Mouse (Mus musculus) B cell, adult 2 months (primary cell): ENCODE measurements around the gene Wrap73.
A peak's percentile ranks its signal among the peaks of the same experiment; 100 is the strongest.

ENCODE experiments used
- DNase-seq, 2 experiments: peaks; one replicate each; pipeline ENCODE4 v3.0.0; 2022

The Wrap73 gene

DNA sequence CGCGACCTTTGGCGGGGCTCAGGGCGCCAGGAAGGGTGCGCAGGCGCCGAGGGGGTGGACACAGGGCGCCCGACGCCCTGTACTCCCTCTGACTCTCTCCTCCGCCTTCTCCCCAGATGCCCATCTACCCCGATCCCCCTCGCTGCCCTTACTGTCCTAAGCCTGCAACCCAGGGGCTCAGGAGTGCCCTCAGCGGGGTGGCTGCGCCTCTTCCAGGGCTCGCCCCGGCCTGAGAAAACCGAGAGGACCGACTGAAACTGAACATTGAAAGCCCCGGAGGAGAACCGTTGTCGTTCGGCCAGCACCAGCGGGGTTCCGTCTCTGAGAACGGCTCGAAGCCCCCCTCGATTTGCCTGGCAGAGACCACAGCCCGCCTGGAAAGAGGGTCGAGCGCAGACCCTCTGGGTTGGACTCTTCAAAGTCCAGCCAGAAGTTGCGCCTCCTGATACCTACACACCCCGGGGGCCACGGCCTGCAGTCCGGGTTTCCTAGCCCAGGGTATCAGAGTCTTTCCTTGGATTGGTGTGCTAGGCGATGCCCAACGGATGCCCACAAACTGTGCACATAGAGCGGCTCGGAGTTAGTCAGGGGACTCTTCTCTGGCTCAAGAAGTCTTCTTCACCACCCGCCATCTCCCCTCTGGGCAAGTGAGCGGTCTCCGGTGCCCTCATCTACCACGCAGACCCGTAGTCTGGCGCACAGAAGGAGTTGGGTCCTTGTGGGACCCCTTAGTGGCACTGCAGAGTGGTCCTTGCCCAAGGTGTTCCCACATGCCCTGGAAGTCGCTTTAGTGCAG is 1.8 kb upstream of the Wrap73 start:
- peak; percentile 35 to 53 for DNase-seq

DNA sequence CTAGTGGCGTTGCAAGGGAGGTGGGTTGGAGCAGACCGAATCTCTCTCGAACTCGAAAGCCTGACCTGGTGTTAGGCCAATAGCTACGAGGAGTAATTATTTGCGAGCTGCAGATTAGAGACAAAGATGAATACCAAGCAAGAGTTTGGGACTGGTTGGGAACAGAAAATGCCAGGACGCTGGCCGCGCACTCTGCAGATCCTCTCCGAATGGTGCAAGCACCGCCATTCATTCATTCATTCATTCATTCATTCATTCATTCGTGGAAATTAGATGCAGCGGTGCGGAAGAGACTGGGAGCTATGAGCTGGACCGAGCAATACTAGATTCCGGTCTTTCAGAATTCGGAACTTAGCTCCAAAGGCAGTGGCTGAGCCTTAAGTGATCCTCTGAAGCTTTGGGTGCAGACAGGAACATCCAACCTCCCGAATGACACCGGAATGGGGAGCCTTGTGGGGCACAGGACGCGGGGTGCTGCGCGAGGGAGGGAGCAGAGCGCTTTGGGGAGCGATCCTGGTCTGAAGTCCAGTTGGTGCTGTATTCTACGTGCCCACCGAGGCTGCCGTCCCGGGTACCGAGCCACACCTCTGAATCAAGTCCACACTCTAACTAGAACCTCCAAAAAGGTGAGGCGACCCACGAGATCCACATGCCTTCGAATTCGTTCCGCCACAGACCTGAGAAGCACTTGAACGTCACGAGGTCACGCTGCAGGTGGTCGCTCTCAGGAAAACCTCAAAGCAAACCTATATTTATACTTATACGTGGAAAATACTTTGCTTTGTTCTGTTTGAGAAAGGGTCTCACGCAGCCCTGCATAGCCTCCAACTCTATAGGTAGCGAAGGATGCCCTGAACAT is 934 bp upstream of the Wrap73 start:
- DNase-seq, result peak; percentile 20 to 33

DNA sequence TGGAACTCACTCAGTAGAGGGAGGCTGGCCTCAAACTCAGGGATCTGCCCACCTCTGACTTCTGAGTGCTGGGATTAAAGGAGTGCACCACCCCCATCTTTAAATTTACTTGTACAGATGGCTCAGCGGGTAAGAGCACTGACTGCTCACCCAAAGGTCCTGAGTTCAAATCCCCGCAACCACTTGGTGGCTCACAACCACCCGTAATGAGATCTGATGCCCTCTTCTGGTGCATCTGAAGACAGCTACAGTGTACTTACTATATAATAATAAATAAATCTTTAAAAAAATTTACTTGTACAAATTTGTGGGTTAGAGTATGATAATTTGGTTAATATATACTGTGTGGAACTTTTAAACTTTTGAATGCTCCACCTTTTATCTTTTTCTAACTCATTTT is 2.5 kb downstream of the Wrap73 start:
- no peak for DNase-seq

DNA sequence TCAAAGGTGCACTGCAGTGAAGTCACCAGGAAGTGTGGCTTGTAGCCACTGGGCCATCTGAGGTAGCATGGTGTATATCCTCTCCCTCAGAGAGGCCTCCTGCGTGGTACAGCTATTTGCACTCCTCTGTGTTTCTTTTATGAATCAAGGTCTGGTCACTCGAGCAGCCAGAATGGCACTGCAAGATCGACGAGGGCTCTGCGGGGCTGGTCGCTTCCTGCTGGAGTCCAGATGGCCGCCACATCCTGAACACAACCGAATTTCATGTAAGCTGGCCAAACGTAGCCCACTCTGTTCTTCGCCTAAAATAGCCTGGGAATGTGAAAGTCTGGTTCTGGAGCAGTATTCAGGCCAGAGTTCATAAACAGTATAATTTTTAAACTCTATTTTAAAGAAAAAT is 4.2 kb downstream of the Wrap73 start:
- DNase-seq, result no peak

DNA sequence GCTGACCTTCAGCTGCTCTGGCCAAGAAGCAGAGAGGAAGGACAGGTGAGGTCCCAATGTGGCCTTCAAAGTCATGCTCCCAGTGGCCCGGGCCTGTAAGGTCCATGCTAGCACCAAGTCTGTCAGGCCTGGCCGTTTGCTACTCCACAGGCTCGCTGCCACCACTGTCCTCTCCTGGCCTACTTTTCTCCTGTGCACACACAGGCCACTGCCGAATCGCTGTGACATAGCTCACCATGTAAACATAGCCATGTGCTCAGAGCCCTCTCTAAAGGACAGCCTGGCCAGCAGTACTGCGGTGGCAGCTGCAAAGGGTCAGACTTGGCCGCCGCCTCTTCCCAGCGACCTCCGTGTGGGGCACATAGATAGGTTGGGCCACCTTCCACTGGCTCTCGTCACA is 11.9 kb downstream of the Wrap73 start:
- no peak for DNase-seq

DNA sequence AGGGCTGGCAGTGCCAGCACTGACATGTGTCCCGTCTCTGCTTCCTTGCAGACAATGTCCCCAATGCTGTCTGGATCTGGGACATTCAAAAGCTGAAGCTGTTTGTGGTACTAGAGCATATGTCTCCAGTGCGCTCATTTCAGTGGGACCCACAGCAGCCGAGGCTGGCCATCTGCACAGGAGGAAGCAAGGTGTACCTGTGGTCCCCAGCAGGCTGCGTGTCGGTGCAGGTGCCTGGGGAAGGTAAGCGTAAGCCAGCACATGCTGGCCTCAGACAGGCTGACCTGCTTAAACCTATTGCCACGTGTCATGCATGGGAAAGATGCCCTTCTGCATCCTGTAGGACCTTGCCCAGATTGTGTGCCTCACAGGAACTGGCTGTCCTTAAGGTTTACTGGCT is 13.9 kb downstream of the Wrap73 start:
- no peak for DNase-seq

DNA sequence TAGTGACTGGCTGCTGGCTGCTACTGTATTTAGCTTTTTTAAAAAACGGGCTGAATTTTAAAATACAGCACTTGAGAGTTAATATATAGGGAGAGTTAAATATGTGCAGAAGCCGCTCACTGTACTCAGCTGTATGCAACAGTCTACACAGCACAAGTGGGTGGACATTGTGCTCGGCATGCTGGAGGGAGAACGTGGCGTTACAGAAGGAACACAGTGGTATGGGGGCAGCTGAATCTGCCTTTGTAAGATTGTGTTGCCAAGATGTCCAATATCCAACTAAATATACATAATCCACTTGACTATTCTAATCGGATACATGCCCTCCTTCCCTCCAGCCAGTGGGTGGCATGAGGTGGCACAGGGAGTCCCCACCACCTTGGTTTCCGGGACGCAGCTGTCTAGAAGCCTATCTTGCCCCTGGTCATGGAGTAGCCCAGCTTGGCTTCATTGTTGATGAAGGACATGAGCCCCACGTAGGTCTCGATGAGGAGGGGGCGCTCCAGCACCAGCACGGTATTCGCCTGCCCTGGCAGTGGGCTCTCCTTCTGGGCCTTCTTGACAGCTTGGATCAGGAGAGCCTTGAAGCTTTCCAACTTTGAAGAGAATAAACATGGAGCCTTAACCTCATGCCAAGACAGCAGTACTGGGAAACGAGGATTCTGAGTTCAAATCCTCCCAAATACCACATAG is 15.9 kb downstream of the Wrap73 start:
- DNase-seq, result no peak

DNA sequence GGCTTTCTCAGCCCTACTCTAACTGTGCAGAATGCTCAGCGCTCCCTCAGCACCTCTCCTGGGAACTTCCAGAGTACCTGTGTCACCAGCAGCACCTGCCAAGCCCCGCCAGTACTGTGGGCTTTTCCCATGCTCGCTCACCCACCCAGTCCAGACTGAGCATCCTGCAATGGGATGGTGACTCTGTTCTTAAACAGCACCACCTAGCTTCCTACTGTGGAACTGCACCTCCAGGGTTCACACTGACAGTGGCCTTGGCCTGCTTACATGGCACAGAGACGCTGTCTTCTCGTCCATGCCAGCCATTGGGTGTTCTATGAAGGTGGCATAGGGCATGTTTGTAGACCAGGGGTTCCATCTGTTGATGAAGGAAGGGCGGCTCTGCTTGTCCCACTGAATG is 16.8 kb downstream of the Wrap73 start:
- DNase-seq, result peak; percentile 89 to 90

DNA sequence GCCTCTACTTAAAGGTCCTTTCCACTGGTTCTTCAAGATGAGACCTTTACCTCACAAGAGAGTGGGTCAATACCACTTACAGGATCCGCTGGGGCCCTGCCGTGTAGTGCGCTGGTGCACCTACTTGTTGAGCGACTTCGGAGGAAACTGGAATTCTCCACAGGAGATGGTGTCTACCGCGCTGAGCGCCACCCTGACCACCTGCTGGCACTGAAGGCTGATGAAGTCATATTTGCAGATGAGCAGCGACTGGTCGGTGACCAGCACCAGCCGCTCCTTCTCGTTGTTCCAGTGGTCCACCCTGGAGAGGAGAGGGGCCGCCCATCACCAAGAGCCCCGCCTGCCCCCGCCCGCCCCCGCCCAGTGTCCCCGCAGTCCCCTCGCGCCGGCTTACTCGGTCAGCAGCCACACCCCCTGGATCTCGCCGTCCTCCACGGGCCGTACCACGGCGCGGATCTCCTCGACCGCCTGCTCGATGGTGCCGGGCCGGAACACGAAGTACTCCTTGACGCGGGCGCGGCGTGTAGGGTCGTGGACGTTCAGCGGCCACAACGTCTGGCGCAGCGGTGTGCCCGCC is 17.9 kb downstream of the Wrap73 start:
- DNase-seq, result peak; percentile 32 to 38

DNA sequence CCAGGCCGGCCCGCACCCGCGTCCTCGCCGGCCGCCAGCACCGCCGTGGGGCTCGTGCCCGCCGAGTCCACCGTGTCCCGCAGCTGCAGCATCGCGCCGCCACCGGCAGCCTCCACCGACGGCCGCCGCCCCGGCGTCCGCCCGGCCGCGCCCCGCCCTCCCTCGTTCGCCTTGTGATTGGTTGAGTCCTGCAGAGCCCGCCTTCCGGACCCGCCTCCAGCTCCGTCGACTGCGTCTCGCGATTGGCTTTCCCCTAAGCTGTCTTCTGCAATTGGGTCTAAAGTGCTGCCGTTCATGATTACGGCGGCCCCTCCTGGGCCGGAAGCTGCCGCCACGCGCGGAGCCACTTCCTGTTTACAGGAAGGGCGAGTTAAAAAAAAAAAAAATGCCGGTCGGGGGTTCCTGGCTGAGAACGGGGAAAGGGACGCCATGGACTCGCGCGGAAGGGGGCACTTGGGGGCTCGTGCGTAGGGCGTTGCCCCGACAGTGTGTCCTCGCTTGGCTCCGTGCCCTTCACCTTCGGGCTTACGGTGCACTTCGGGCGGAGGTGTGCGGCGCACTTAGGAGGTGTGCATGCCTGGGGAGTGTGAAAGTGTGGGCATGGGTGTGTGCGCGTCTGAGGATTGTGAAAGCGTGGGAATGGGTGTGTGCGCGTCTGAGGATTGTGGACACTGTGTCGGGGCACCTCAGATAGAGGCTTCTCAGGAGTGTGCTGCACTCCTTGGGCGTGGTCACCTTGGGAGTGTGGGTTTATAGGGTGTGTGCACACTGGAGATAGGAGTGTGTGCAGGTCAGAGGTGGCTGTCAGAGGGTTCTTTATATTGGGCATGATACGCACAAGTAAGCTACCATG is 18.6 kb downstream of the Wrap73 start, which contains the start of gene Tprgl:
Gene Tprgl (minus strand): TSS at position 129 of the 853 bp plus-strand sequence.
- peak; percentile 97 to 98 for DNase-seq

DNA sequence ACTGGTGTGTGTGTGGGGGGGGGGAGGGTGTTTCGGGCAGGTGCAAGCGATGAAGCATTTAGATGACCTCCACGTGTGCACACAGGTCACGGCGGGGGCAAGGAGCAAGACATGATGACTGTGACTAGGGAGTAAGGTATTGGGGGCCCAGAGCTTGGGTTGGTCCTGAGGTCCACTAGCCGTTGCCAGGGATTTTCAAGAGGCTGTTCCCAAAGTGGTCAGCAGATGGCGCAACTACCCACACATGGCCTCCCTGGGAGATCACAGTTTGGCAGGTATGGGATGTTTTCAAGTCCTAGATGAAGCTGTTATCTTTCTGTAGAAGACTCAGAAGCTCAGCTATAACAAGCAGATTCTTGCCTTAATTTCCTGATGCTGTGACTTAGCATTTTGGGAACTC is 21.1 kb downstream of the Wrap73 start:
- peak; percentile 80 to 81 for DNase-seq

DNA sequence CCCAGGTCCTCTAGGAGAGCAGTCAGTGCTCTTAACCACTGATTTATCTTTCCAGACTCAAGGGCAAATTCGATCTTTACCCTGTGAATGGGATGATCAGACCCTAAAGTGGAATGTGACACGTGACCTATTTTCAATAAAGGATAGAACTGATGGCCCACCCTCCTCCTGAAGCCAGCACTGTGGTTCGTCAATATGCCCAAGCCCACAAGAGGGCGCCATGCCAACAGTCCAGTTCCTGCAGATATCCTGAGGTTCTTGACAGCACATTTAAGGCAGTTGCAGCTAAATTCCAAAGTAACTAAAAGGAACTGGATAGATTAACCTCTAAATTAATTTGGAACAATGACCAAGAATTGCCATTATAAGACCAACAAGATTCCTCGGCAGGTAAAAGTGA is 24.9 kb downstream of the Wrap73 start:
- peak; percentile 72 to 75 for DNase-seq

DNA sequence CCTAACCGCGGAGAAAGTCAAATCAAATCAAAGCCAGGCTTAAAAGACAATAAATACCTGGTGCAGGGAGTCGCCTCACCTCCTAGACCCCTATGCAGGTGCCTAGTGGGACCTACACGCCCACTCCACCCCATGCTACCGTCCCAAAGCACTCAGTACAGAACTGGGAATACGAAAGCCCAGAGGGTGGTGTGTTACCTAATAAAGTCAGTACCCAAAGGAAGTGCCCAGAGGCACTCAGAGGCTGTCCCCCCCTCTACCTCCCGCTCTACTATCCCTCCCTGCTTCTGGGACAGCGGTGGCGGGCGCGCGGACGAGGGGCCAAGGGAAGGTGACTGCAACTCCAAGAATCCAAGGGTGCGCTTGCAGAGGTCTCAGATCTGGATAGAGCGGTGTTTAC is 27.8 kb downstream of the Wrap73 start:
- no peak for DNase-seq

DNA sequence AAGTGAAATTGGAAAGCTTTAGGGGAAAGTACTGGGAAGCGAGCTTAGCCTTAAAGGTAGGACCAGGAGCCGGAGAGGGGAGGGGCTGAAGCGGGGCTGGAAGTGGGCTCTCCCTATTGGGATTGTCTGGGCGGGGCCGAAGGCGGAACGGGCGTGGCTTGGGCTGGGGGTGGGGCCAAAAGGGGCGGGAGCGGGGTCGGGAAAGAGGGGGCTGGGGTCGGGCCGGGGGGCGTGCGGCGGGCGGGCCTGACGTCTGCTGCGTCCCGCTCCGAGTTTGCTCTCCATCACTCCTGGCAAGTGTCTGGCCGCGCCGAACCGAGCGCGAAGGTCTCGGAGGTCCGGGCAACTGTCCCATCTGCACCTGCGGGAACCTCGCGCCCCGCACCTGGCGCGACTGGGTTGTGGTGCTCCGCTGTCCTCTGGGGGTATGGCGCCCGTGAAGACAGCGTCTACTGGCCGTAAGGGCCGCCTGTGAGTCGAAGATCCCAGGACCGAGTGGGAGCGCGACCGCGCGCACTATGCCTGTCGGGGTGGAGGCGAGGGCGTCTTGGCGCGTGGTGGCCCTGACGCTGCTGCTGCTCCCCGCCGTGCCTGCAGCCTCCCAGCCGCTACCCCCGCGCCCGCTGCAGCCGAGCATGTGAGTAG is 28.5 kb downstream of the Wrap73 start, which contains the start of gene Megf6:
Gene Megf6 (plus strand): TSS at position 225 of the 645 bp plus-strand sequence.
- DNase-seq, result peak in 1 of 2 experiments; percentile 13

DNA sequence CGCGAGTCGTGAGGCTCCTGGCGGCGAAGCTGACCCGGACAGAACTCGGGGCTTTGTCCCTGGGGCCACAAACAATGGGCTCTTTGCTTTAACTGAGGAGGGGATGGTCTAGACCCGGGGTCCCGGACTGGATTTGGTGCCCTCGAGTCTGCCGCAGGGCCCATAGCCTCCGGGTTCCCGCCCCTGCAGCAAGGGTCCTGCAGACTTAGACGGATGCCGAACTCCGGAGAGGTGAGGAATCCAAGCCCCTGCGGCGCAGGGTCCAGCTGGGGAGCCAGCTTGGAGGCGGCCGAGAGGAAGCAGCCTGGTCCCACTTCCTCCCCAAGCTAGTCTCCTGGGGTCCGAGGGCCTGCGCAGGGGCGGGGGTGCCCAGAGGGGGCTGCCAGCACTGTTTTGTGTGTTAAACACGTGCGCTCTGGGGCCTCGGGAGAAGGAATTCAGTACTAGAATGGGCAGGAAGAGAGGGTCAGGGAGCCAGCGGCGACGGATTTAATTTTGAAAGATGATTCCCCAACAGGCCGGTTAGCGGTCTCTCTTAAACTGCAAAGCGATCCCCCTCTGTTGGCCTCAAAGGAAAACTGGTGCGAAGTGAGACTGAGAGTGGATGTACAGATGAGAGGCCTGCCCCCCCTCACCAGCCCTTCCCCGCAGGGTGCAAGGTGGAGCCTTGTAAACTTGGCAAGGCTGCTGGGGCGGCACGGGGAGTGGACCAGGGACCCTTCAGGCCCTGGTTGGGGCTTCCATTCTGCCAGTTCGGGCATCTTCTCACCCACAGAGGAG is 29.2 kb downstream of the Wrap73 start:
- no peak for DNase-seq

DNA sequence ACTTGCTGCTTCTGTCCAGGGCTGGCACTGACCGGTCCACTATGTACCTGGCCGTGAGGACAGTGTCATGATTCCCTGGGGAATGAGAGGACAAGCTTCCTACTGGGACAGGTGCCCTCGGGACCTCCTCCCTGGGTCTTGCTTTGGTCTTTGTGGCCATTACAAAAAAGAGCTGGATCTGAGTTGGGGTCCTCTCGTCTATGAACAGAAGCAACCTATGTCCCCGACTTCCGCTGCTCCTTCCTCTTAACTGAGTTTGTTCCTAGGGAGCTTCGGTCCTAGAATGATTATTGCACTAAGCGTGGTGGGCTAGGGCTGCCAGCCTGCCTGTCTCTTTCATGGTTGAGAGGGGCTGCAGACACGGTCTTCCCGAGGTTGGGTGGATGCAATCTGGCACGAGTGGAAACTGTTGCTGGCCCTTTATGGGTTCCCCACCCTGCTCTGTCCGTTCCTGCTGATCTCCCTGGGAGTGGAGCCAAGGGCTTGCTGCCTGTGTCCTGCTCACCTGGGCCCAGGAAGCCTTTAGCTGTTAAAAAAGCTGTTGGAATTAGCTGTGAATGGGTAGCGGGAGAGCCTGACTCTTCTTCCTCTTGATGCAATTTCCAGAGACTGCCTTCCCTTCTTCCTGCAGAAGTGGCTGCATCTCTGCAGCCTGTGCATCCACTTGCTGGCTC is 29.9 kb downstream of the Wrap73 start:
- DNase-seq, result no peak

DNA sequence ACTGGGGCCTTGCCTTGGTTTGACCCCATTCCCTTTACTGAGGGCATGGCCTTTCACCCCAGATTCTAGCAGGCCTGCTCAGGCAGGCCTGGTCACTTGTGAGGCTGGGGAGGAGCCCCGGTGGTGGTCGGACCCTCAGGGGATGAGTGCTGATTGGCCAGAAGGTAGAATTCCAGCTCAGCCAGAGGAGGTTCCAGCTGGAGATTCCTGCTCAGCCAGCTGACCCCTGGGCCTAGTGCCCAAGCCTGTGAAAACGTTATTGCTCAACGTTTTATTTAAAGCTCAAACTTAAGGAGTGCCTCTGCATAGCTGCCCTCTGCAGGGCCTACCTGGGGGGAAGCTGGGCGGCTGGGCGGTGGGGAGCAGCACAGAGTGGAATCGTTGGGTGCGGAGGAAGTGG is 35.1 kb downstream of the Wrap73 start:
- no peak for DNase-seq

DNA sequence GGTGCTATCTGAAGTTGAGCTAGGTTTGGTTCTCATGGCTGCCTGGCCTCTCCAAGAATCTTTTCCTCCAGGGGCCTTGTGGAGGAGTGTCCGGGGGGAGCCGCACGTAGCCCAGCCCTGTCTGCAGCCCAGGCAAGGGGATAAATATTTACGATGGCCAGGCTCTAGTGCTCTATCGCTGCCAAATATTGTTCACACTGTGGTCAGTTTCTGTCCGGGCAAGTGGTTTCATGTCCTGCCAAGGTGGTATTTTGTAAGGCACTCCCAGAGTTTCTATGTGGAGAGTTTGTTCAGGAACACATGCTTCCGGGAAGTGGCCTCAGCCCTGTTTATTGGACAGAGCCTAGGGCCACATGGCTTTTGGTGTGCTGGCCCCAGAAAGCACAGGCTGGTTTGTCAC is 38.8 kb downstream of the Wrap73 start:
- DNase-seq, result no peak

DNA sequence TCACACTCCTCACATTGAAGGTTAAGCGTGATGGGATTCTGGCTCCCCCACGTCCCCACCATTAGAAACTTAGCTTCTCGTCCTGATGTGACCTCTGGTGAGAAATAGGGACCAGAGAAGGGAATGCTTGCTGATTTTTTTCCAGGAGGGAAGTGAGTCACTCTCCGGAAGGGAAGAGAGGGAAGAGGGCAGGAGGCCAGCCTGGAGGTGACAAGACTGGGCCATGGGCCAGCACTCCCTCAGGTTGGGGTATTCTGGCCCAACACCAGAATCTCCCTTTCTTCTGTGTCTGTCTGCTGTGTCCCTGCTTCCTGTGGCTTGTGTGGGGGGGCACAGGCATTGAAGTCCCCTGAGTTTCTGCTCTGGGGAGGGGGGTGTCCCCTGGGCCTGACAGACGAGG is 41.4 kb downstream of the Wrap73 start:
- DNase-seq, result no peak

DNA sequence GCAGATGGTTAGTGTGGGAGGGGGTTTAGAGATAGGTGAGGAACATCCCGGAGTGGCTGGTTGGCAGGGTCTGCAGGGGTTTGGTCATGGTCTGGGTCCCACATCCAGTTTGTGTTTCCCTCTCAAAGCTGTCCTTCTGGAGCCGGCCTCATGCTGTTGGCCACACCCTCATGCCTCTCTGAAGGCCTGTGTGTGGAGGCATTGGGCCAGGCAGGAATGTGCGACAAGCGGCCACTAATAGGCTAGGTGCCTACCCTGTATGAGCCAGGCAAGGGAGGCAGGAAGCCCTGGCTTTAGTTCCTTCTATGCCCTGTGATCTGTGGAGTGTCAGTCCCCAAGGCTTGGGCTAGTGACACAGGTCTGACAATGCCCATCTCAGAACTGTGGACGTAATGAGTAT is 42.8 kb downstream of the Wrap73 start:
- no peak for DNase-seq
